Mouse (Mus musculus) bone marrow macrophage, adult 2 months (primary cell): ENCODE data around the gene Ddi1.

ENCODE experiments used
- CTCF ChIP-seq: IDR thresholded peaks from 2 replicates; pipeline ENCODE4 v1.5.1; 2012; ENCODE audit warnings: low read depth, mild to moderate bottlenecking, low read length, moderate library complexity
- POLR2A ChIP-seq: IDR thresholded peaks from 2 replicates; pipeline ENCODE4 v1.6.1; 2012; ENCODE audit warnings: mild to moderate bottlenecking, low read depth, low read length, borderline replicate concordance

DNA sequence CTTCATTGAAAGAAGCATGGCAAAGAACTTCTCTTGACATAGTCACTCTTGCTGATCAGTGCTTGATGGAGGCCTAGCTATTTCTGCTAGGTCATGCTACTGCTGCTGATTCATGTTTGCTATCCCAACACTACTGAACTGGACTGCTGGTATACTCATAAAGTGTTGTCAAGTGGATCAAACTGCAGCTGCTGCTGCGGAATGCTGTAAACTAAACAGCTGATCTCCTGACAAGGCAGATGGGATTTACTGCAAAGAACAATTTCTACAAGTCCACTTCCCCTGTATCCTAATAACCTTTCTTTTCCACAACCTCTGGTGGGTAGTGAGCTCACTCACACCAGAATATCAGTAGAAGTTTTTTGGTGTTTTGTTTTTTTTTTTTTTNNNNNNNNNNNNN is 47.5 kb upstream of the Ddi1 start:
- TF ChIP-seq CTCF (no peak), POLR2A (no peak)
